ENCODE assay signal across 8 mouse cellular contexts in the genomic region with DNA sequence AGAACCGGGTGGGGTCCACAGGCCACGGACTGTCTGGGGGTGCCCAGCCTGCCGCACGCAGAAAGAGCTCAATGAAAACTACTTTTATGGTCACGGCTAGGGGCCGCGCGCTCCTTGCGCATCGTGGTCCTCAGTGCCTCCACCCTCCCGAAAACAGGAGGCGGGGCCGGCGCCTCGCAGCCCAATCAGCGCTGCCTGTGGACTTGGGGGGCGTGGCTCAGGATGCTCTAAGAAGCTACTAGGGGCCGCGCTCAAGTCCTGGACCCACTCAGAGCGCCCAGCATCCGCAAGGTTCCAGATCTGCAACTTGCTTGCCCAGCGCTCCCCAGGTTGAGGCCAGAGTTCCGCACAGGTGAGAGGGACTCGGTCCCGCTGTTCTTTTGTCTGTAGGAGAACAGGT. TPM values are rescaled to one million over a fixed set of nuclear protein-coding genes. Genes with fewer than 3 reads are reported as not detected.
DNase-seq lines count a peak whose midpoint lies in the region; ATAC-seq and TF ChIP-seq lines count a peak whose summit lies in the region.

A gene (plus strand): TSS at position 190 of the 400 bp plus-strand sequence.

- H3K36me3 ChIP-seq in liver, embryonic 16.5 days (ENCODE audit: control insufficient read depth, insufficient read depth) = no peaks in the 10 kb centered on the region
- H3K36me3 ChIP-seq in neural tube, embryonic 15.5 days = no peaks in the 10 kb centered on the region
- no peaks in the 10 kb centered on the region for H3K36me3 ChIP-seq in thymus, adult 2 months (ENCODE audit: control insufficient read depth, insufficient read depth, low read length)

- peaks cover 27% of the 10 kb centered on the region for H3K27me3 ChIP-seq in liver, embryonic 16.5 days (ENCODE audit: control insufficient read depth, insufficient read depth, low read depth, low read length)
- peaks cover 32% of the 10 kb centered on the region for H3K27me3 ChIP-seq in neural tube, embryonic 15.5 days (replicated peaks)
- no peaks in the 10 kb centered on the region for H3K27me3 ChIP-seq in thymus, adult 2 months (ENCODE audit: control insufficient read depth, insufficient read depth, low read length)

- H3K4me1 ChIP-seq in liver, embryonic 16.5 days (ENCODE audit: control insufficient read depth, low read depth, low read length) = no peaks in the 10 kb centered on the region; the same call in 1 of the 2 replicates
- peaks cover 12% of the 10 kb centered on the region for H3K4me1 ChIP-seq in neural tube, embryonic 15.5 days
- H3K4me1 ChIP-seq in thymus, adult 2 months (replicated peaks; ENCODE audit: control insufficient read depth, insufficient read depth, low read length) = peaks cover 7% of the 10 kb centered on the region; the same call in 1 of the 2 replicates

- H3K4me2 ChIP-seq in liver, embryonic 16.5 days (ENCODE audit: low read depth, low read length) = peak within 1 kb of the TSS; percentile 27; the same call in 1 of the 2 replicates
- H3K4me2 ChIP-seq in neural tube, embryonic 15.5 days = peak within 1 kb of the TSS; percentile 73

- no peak within 1 kb of the TSS for H3K27ac ChIP-seq in liver, embryonic 16.5 days (ENCODE audit: low read length)
- H3K27ac ChIP-seq in neural tube, embryonic 15.5 days (replicated peaks) = no peak within 1 kb of the TSS
- H3K27ac ChIP-seq in thymus, adult 2 months (ENCODE audit: control insufficient read depth, insufficient read depth, low read length) = no peak within 1 kb of the TSS

- ATAC-seq in frontal cortex, adult (ENCODE audit: low TSS enrichment) = peak; percentile 85
- ATAC-seq in liver, embryonic 16.5 days (ENCODE audit: low read depth) = peak; percentile 64
- ATAC-seq in neural tube, embryonic 15.5 days (ENCODE audit: low FRiP score) = peak; percentile 91

- peak; percentile 50; the same call in 1 of the 2 replicates for TF ChIP-seq POLR2A in thymus, adult 2 months (IDR thresholded peaks at IDR 0.05; ENCODE audit: control insufficient read depth, extremely low read depth, insufficient read depth, low read length, poor library complexity)

- intact Hi-C loops in heart, postnatal 25 days (cut with DNase I) = no loop called here

- no peak within 1 kb of the TSS for H3K9ac ChIP-seq in liver, embryonic 16.5 days (ENCODE audit: low read depth, low read length)
- H3K9ac ChIP-seq in neural tube, embryonic 15.5 days (replicated peaks) = no peak within 1 kb of the TSS

- DNase-seq in spleen, adult 18-20 months = peak; percentile 20 to 27
- no peak for DNase-seq in spleen, adult 12 weeks (ENCODE audit: low spot score)
- peak; percentile 75 for DNase-seq in heart, postnatal 25 days (ENCODE audit: low spot score)
- DNase-seq in layer of hippocampus, adult 18-20 months (ENCODE audit: low spot score in 2 of 2) = peak; percentile 37 to 57
- peak; percentile 92 for DNase-seq in thymus, adult 2 months

- no peak within 1 kb of the TSS; the same call in 1 of the 2 replicates for H3K4me3 ChIP-seq in liver, embryonic 16.5 days (ENCODE audit: low read depth, low read length)
- peak within 1 kb of the TSS; percentile 39 for H3K4me3 ChIP-seq in neural tube, embryonic 15.5 days (replicated peaks)
- H3K4me3 ChIP-seq in thymus, adult 2 months (ENCODE audit: control insufficient read depth, insufficient read depth, low read length) = peak within 1 kb of the TSS; percentile 12

- 0 out of 2 replicates have a peak, but pooled peaks have one; percentile 34 for TF ChIP-seq CTCF in thymus, adult 2 months (IDR thresholded peaks at IDR 0.05; ENCODE audit: borderline replicate concordance, control insufficient read depth, extremely low read depth, insufficient read depth, low read length, poor library complexity)

- under 1% methylated on average over 25 of the region's 25 CpGs for WGBS in liver, embryonic 16.5 days (ENCODE audit: insufficient replicate concordance)
- 0% methylated on average over 25 of the region's 25 CpGs for WGBS in neural tube, embryonic 15.5 days
- 3% methylated on average over 25 of the region's 25 CpGs for WGBS in thymus, adult 2 months

- H3K9me3 ChIP-seq in liver, embryonic 16.5 days (replicated peaks; ENCODE audit: control insufficient read depth, low read length) = no peaks in the 10 kb centered on the region
- no peaks in the 10 kb centered on the region for H3K9me3 ChIP-seq in neural tube, embryonic 15.5 days (replicated peaks)

RNA-seq across cellular contexts. Expression of the gene that starts here (rescaled TPM):
- 10 to 100 TPM; 21.7 to 25.7 TPM for total RNA-seq in heart, postnatal 25 days (2021)
- 1 to 10 TPM; 1.3 to 2.6 TPM for total RNA-seq in layer of hippocampus, adult 18-20 months (2021)
- 2.0 and 3.2 TPM in 2 replicates for polyA plus RNA-seq in liver, embryonic 16.5 days (2015; fragmentation: Nextera tagmentation; extraction: Ambion mirVana)
- polyA plus RNA-seq in neural tube, embryonic 15.5 days (2015; fragmentation: Nextera tagmentation; extraction: Ambion mirVana) = 2.6 and 5.8 TPM in 2 replicates
- 7.6 TPM in 2 replicates for polyA plus RNA-seq in thymus, adult 2 months (2012; rRNA removed)

Comparison
In these comparisons a context has a peak if more than half of its experiments do, and no peak if none do; other contexts are left out.
1. RNA of the gene that starts here (total RNA-seq): 21.7 to 25.7 TPM in heart, postnatal 25 days; 1.3 to 2.6 TPM in layer of hippocampus, adult 18-20 months; every median in the first group is over 4 times any median in the second.
2. Peak in every context shown above with its lines, with median percentiles within 50 percentile points of each other: ATAC-seq.